Mouse (Mus musculus): Measurements from ENCODE around the gene Ddx49.
A peak's percentile ranks its signal among the peaks of the same experiment; 100 is the strongest.

The Ddx49 gene

DNA sequence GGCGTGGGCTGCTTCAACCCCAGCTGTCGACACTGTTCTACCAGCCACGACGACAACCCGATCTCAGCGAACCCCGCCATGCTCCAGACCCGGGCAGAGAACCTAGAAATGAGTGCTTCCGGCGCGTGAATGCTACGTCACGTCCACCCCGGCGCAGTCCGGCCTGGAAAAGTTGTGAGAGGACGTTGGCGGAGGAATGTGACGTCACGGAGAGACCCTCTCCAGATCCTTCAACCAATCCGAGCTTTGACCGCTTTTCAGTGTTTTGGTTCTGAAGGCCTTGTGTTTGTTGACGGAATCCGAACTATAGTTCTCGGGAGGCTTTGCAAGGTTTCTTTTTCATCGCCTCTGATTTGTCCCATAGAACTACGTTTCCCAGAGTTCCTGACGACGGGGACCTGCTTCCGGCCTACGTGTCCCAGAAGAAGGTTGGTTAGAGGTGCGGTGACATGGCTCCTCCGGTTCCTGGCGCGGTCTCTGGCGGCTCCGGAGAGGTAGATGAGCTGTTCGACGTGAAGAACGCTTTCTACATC is at the start of gene Ddx49, which contains the start of gene Cope:
Ddx49 (minus strand) TSS at position 132 of the 533 bp plus-strand sequence.
Cope (plus strand) TSS at position 161 of the 533 bp plus-strand sequence.
- peak; percentile 84 for DNase-seq (ENCODE audit: low spot score)

DNA sequence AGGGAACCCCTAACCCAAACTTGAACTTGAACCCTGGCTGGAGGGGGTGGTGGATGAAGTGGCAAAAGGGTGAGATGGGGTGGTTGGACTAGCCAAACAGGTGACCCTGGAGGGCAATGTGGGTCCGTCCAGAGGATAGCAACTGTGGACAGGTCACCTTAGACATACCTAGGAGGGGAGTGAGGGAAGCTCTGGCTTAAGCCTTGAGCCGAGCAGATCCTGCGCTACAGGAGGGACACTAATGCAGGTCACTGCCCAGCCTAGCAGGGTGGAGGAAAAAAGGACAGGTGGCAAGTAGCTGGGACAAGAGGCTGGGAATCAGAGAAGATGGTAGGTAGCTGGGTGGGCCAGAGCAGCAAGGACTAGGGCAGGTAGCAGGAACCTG is 49.7 kb upstream of the Ddx49 start:
- DNase-seq (ENCODE audit: low spot score) = no peak

DNA sequence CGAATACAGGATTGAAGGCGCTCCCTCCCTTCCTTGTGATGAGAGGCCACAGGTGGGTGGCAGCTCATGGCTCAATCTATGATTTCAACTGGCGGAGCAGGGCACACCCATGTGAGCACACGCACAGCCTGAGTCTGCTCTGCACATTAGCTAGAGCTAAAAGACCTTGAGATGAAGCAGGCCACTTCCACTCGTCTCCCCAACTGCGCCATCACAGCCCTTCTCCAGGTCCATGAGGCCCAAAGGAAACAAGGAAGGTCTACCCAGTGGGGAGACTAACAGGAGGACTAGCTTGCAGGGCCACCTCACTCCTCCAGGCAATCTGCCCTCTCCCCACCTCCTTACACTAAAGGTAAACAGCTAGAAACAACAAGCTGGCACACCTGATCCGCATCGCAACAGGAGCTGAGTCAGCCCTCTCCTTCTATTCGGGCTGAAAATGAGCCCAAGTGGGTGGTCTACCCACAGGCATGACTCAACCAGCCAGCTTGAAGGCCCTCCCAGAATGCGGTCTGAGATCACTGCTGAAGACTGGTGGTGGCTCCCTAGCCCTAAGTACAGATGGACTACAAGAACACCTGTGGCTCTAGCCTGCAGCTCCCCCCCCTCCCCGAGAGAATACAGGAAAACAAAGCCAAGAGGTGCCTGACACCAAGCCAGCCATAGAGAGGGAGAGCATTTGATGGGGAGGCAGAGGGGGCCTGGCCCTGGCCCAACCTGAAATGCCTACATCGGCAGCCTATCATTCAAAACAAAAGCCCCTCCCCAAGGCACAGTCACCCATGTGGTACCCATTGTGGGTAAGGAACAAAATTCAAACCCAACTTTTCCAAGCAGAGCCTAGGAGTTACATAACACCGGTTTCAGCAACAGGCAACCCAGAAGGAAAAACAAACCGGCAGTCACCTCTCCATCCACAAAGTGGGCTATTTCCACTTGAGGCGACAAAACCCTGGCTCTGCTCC is 49.0 kb upstream of the Ddx49 start:
- DNase-seq (ENCODE audit: low spot score) = no peak

DNA sequence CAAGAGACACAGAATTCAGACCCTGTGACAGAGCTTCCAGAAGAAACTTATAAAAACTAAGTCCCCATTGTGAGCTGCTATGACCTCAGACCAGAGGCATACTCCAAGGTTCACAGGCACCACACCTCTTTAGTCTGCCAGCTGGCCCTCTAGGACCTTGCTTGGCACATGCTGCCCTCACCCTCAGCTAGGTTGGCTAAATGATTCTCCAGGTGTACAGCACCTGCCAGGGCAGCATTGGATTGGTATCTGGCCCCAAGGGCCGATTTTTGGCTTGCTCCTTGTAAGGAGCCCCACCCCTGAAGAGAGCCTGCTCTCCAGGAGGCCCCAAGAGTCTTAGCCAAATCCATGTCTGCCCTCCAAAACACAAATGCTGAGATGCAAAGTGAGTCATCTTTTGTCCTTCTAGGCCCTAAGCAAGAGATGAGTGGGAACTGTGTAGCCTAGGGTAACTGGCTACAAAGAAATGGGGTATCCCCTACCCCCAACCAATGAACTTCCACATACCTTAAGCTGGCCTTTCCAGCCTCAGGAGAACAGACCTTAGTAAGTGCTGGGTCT is 45.7 kb upstream of the Ddx49 start:
- DNase-seq (ENCODE audit: low spot score) = no peak

DNA sequence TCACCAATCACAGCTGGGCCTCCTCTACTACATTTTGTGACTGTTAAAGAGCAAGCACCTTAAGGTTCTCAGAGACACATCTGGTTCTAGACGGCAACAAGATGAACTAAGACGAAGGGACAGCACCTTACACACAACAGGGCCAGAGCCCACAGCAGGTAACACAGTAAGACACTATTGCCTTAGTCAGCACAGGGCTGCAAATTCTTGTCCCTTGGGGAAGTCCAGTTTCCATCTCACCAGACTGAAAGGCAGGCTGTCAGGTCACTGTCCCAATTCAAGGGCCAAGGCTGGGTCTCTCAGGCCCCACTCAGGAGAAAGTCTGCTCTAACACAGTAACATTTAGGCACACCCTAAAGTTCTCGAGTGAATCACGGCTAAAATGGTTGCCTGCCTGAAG is 45.2 kb upstream of the Ddx49 start:
- DNase-seq (ENCODE audit: low spot score) = no peak

DNA sequence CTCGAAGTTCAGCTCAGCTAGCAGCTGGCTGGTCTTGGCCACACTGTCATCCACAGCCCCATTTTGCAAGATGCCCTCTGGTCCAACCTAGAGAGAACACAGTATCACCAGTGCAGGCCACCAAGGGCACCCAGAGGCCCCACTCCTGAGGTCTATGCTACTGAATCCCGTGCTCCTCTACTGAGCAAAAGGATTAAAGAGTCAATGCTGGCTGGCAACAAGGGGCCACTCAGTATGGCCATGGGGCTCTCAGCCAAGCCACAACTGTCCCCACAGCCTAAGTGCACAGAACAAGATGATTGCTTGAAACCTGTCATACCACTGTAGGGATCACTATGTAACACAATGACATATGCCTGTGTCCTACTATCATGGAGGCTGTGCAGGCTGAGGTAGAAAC is 42.0 kb upstream of the Ddx49 start:
- no peak for DNase-seq (ENCODE audit: low spot score)

DNA sequence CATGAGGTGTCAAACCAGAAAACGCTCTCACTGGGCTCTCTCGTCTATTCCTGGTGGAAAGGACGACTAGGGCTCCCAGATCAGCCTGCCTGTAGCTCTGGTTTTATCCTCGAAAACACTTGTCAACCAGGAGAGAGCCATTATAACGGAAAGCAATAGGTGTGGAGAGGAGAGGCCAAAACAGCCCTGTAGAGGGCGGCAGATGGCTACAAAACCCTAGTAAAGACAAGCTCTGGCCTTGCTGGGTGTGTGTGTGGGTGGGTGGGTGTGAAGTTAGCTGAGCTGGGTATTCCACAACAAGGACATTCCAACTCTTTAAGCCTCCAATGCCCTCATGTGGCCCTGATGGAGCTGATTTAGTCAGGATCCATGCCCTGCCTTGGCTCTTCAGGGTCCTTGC is 41.4 kb upstream of the Ddx49 start:
- DNase-seq (ENCODE audit: low spot score) = no peak

DNA sequence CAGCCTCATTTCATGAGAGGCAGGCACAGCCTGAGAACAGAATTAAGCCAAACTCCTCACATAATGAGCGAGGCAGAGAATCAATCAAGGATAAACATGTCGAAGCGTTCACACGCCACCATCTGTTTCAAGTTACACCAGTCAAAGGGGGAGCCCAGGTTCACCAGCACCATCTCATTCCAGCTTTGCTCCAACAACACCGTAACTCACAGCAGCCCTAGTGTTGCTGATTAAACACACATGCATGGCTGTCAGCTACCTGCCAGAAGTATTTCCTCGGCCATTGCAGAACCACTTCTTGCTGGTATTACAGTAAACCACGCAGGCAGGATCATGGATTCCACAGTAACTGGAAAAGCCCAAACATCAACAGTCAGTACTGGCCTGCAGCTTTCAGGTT is 40.8 kb upstream of the Ddx49 start:
- DNase-seq (ENCODE audit: low spot score) = no peak

DNA sequence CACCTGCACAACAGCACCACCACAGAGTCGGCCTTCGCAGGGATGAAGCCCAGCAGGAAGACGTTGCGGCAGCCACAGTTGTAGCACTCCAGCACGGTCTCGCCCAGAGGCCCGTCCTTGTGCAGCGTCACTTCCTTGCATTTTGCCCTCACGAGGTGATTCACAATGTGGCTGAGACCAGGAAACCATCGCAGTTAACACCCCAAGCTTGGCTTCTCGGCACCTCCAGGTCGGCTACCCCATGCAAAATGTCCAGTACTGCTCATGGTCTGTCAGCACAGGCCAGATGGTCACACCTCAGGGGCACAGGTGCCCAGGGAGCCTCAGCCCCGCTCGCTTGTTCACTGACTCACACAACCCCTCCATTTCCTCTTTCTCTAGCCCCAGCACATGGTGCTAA is 39.7 kb upstream of the Ddx49 start:
- DNase-seq (ENCODE audit: low spot score) = no peak

DNA sequence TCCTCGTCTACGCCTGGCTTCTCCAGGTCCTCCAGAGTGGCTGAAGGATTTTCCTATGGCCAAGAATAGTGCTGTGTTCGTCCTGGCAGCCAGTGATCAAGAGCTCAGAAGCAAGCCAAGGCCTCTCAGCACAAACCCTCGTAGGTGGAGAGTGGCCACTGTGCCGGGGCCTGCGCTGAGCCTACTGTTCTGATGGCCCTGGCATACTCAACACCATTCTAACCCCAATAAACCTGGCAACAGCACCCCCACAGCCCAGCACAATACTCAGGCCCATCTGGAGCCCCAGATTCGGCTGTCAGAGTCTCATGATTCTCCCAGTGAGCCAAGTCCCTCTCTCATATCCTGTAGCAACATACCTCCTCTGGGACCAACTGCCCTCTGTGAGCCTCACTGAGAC is 38.4 kb upstream of the Ddx49 start:
- no peak for DNase-seq (ENCODE audit: low spot score)

DNA sequence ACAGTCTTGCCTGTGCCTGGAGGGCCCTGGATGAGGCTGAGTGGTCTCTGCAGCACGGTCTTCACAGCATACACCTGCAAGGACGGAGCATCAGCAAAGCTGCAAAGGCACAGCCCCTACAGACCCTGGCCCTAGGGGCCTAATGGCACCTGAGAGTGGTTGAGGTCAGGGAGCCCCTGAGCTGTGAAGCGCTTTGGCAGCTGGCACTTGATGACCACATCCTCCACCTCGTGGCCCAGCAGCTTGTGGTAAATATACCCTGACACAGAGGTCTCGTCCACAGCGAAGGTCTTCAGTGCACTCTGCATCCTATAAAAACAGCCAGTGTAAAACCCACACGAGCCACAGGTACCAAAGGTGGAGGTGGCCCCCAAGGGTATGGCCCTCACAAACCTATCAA is 36.6 kb upstream of the Ddx49 start:
- DNase-seq (ENCODE audit: low spot score) = no peak

DNA sequence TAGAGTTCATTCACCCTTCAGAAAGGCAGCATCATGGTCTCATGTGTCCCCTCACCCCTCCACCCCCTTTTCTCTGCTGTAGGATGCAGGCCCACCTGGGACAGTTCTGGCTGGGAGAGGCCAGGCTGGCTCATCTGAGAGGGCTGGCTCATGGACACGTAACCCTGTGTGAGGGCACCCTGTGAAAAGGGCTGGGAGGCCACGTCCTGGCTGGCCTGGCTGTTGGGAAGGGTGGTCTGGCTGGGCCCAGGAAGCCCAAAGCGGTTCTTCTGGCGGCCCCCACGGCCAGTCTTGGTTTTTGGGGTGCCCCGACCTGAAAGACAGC is 30.6 kb upstream of the Ddx49 start:
- DNase-seq (ENCODE audit: low spot score) = no peak

DNA sequence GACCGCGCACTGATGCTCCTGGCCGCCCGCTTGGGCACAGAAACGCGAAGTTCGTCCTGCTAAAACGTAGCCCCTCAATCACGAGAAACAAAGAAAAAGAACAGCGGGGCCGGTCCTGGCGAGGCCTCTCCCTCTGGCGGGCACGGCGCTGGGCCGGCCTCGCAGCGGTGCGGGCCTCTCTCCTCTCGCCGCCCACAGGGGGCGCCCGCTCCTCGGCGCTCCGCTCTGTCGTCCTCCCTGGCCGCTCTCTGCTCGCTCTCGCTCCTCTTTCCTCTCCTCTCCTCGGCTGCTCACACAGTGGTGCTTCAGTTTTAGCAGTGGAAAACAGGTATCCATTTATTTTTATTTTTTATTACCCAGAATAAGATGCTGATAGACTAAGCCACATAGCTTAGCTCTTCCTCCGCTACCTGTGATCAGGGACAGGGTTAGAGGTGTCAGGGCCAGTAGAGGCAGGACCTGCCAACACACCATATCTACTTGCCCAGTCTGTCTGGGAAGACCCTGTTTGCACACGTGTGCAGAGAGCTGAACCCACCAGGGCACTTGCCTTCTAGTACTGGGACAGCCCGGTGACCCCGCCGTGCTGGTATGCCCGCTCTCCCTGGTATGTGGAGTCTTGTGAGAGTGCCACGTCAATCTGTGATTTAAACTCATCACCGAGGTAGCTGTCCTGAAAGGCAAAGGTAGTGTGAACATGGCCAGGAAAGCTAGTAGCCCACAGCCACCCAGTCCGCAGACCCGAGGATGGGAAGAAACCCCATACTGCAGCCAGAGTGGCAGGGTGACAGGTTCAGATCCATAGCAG is 30.0 kb upstream of the Ddx49 start:
- no peak for DNase-seq (ENCODE audit: low spot score)

DNA sequence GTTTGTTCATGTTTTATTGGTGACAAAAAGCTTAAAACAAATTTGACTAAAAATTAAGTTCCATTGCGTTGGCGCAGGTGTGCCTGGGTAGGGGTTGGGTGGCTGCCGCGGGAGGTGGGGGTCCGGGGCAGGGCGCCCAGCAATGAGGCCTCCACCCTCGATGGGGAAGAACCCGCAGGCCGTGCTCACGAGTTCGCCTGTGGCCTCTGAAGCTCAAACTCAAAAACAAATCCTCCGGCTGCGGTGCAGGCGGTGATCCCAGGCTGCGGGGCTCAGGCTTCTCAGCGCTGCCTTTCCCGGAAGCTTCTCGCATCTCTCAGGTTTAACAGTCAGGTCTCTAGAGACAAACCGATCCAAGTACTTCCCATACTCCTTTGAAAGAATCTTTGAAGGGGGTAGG is 29.2 kb upstream of the Ddx49 start:
- DNase-seq (ENCODE audit: low spot score) = no peak

DNA sequence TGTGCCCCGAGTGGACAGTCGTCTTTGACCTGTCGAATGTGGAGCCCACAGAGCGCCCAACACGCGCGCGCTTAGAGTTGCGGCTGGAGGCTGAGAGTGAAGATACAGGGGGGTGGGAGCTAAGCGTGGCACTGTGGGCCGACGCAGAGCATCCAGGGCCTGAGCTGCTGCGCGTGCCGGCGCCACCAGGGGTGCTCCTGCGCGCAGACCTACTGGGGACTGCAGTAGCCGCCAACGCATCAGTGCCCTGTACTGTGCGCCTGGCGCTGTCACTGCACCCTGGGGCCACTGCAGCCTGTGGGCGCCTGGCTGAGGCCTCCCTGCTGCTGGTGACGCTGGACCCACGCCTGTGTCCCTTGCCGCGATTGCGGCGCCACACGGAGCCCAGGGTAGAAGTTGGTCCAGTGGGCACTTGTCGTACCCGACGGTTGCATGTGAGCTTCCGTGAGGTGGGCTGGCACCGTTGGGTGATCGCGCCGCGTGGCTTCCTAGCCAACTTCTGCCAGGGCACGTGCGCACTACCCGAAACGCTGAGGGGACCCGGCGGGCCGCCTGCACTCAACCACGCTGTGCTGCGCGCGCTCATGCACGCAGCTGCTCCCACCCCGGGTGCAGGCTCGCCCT is 28.6 kb upstream of the Ddx49 start:
- no peak for DNase-seq (ENCODE audit: low spot score)

DNA sequence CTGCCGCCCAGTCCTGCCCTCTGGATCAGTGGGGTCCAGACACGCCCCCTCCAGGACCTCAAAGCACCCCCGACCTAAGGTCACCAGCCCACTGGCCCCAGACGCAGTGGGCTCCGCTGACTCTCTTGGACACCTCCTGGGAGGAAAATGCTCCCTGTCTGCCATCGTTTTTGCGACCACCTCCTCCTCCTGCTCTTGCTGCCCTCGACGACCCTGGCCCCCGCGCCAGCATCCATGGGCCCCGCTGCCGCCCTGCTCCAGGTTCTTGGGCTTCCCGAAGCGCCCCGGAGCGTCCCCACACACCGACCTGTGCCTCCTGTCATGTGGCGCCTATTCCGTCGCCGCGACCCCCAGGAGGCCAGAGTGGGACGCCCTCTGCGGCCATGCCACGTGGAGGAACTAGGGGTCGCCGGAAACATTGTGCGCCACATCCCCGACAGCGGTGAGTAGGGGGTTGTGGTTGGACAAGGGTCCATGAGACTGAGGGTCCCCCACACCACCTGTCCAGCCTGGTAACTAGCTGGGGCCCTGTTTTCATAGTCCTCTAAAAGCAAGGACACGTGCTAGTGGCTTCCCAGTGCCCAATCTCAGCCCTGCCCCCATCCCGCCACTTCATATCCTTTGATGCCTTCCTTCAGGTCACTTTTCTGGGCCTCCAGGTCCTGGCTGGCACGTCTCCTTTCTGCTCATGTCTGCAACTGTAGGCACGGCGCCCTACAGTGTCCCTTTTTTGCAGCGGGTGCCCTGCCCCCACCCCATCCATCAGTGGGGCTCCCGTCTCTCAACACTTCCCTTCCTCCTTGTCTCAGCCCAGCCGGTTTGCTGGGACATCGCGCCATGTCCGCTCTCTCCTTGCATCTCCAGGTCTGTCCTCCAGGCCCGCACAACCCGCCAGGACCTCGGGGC is 27.8 kb upstream of the Ddx49 start:
- no peak for DNase-seq (ENCODE audit: low spot score)

DNA sequence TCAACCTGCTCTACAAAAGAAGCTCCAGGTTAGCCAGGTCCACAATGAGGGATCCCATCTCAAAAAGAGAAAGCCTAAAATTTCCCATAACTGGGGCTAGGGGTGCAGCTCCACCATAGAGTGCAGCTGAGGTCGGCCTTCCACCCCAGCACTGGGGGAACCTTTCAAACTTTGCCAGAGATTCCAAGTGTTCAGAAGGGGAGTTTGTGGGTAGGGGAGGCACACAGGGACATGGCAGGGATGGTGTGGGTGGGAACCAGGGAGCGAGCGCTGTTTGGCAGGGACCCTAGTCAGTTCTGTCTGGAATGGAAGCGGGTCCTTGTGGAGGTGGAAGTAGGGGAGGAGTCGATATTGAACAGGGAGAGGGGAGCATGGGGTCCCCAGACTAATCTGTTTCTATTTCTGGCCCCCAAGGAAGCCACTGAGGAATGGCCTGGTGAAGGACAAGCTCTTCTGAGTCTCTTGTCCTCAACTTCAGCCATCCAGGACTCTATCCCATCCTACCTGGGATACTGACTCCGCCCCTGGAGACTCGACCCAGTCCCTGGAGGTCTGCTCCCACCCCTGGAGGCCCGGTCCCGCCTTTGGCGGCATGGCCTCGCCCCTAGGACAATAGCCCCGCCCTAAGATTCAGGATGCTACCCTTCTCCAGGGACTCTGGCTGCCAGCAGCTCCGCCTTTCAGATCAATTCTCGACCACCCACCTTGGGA is 27.0 kb upstream of the Ddx49 start, which contains the start of gene Gdf1:
Gdf1 (plus strand) TSS at position 694 of the 711 bp plus-strand sequence.
- DNase-seq (ENCODE audit: low spot score) = no peak

DNA sequence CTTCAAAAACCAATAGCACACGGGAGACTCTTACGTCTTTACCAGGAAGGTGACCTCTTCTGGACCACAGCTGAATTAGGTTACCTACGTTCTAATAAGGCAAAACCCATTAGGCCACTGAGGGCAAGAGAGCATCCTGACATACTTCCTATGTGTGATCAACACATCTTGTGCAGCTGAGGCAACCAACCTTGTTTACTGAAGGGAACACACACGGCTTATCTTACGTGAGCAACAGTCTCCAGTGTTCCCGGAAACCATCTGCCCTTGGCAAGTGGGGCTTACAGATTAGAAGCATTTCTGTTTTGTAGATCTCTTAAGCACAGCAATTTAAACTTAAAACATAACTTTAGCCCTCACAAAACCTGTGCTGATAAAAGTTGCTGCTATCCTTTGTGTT is 25.2 kb upstream of the Ddx49 start:
- no peak for DNase-seq (ENCODE audit: low spot score)

DNA sequence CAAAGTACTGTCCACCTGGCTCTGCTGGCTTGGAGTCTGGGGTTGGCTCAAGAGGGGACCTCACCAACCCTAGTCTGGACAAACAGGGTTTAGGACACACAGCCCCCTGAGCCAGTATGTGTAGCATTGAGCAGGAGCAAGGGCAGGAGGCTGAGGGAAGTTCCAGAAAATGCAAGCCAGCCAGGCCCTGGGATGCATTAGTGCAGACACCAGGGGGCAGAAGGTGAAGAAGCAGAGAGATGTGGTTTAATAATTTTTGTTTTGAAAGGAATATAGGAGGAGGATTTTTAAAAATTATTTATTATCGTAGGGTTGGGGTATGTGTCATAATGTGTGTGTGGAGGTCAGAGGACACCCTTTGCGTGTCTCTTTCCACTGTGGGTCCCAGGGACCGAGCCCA is 21.4 kb upstream of the Ddx49 start:
- no peak for DNase-seq (ENCODE audit: low spot score)

DNA sequence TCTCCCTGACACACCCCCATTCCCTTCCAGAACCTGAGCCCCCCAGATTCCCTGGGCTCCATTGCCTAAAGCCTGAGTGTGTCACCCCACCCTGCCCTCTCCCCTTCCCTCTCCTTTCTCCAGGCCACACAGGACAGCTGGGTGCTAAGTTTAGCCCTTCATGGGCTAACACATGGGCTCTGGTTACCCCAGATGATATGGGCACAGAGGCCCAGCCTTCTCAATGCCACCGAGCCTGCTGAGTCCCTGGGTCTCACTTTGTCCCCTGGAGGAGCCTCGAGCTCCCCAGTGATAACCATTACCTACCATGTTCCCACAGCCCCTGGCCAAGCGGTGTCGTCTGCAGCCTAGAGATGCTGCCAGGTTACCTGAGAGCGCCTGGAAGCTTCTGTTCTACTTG is 15.6 kb upstream of the Ddx49 start:
- DNase-seq (ENCODE audit: low spot score) = no peak
